Mouse (Mus musculus) kidney, adult 9 months (tissue): ENCODE measurements around the gene Pja2.
"Not testable (repeated sequence)": the region's sequence is repeated elsewhere in the genome, so short reads cannot be mapped to it uniquely, and the experiment has no call there.

Experiments
- DNase-seq: peaks from one replicate; pipeline ENCODE4 v3.0.0; 2022

Pja2 gene

GRCm38 (mm10) chr17:64277649-64278212 lies 54.0 kb downstream of the Pja2 start:
- DNase-seq = no peak

GRCm38 (mm10) chr17:64276666-64277065 lies 55.0 kb downstream of the Pja2 start:
- DNase-seq = no peak

- DNase-seq = no peak
Measured at GRCm38 (mm10) chr17:64275188-64275587, 56.5 kb downstream of the Pja2 start.

GRCm38 (mm10) chr17:64274341-64275105 lies 57.2 kb downstream of the Pja2 start:
- no peak for DNase-seq

- DNase-seq = no peak
Measured at GRCm38 (mm10) chr17:64260571-64260970, 71.1 kb downstream of the Pja2 start.

- DNase-seq = no peak
Measured at GRCm38 (mm10) chr17:64248246-64248645, 83.5 kb downstream of the Pja2 start.

- peak; percentile 75 for DNase-seq
Measured at GRCm38 (mm10) chr17:64242898-64243297, 88.8 kb downstream of the Pja2 start.

GRCm38 (mm10) chr17:64242310-64242859 lies 89.3 kb downstream of the Pja2 start:
- DNase-seq = no peak

GRCm38 (mm10) chr17:64241544-64242292 lies 90.0 kb downstream of the Pja2 start:
- no peak for DNase-seq

- peak; percentile 31 for DNase-seq
Measured at GRCm38 (mm10) chr17:64232134-64232533, 99.6 kb downstream of the Pja2 start.

GRCm38 (mm10) chr17:64231637-64232036 lies 100.1 kb downstream of the Pja2 start:
- DNase-seq = not testable (repeated sequence)

- peak; percentile 23 for DNase-seq
Measured at GRCm38 (mm10) chr17:64231172-64231571, 100.5 kb downstream of the Pja2 start.
